Mouse (Mus musculus) neural tube, embryonic 14.5 days (tissue): ENCODE data around the gene Plekhm3. TPM values are rescaled to one million over a fixed set of nuclear protein-coding genes. Genes with fewer than 3 reads are reported as not detected.
"Not testable (repeated sequence)": the region's sequence is repeated elsewhere in the genome, so short reads cannot be mapped to it uniquely, and the experiment has no call there.

Source experiments
- ATAC-seq: fragments of 200-750 bp; cut with Nextera tagmentation; 2 replicates; pipeline ENCODE4 v1.8.0; 2017; ENCODE audit warnings: low read depth, mild to moderate bottlenecking, moderate TSS enrichment, moderate library complexity
- H3K27ac ChIP-seq: fragments of 300-500 bp; sonication (generic); 2 replicates; pipeline ENCODE4 v1.5.1; 2014; ENCODE audit warnings: low read depth, mild to moderate bottlenecking, control low read depth, low read length, moderate library complexity, mixed read lengths
- H3K27me3 ChIP-seq: fragments of 300-500 bp; sonication (generic); 2 replicates; pipeline ENCODE4 v1.6.1; 2014; ENCODE audit warnings: low read length; ENCODE audit not compliant: control insufficient read depth, insufficient read depth
- H3K36me3 ChIP-seq: fragments of 300-500 bp; sonication (generic); 2 replicates; pipeline ENCODE4 v1.6.1; 2014; ENCODE audit warnings: low read length, mixed read lengths; ENCODE audit not compliant: control insufficient read depth, insufficient read depth
- H3K4me1 ChIP-seq: fragments of 300-500 bp; sonication (generic); 2 replicates; pipeline ENCODE4 v1.6.1; 2014; ENCODE audit warnings: low read length; ENCODE audit not compliant: control insufficient read depth, insufficient read depth
- H3K4me2 ChIP-seq: fragments of 300-500 bp; sonication (generic); 2 replicates; pipeline ENCODE4 v1.6.1; 2014; ENCODE audit warnings: mild to moderate bottlenecking, low read depth, low read length, control low read depth
- H3K4me3 ChIP-seq: fragments of 300-500 bp; sonication (generic); 2 replicates; pipeline ENCODE4 v1.5.1; 2014; ENCODE audit warnings: low read depth, low read length, control low read depth, mixed read lengths
- H3K9ac ChIP-seq: fragments of 300-500 bp; sonication (generic); replicated peaks from 2 replicates; pipeline ENCODE4 v1.6.1; 2014; ENCODE audit warnings: low read depth, mild to moderate bottlenecking, control low read depth, low read length, mixed read lengths
- H3K9me3 ChIP-seq: fragments of 300-500 bp; sonication (generic); 2 replicates; pipeline ENCODE4 v1.6.1; 2016; ENCODE audit warnings: low read length; ENCODE audit not compliant: control insufficient read depth
- WGBS: fragments of 180-500 bp; shearing (Covaris S2); extraction: QIAGEN DNeasy Blood & Tissue Kit; methylation state at CpG from one replicate; pipeline ENCODE4 v1.1.7; 2014; 5-methylcytosine and 5-hydroxymethylcytosine counted together
- polyA plus RNA-seq: library from polyadenylated mRNA; unstranded; fragments of >200 nt; fragmentation: Nextera tagmentation; extraction: Ambion mirVana; gene quantifications from 2 replicates; pipeline ENCODE4 v1.2.1, GENCODE M21; 2014

Plekhm3 gene
- polyA plus RNA-seq, 1 experiment from 2014 or later: 13.9 TPM

- ATAC-seq: no peak
- H3K9ac ChIP-seq: no peak overlapping the region
- no peak overlapping the region for H3K27ac ChIP-seq
- no peak overlapping the region for H3K4me3 ChIP-seq
- 0 out of 2 replicates have a peak, but pooled peaks cover 7% of the 10 kb centered on the region for H3K4me1 ChIP-seq
- H3K9me3 ChIP-seq: no peaks in the 10 kb centered on the region
- H3K36me3 ChIP-seq: no peaks in the 10 kb centered on the region
- no peaks in the 10 kb centered on the region for H3K27me3 ChIP-seq
- H3K4me2 ChIP-seq: no peak overlapping the region
- WGBS: 78% methylated on average over 5 of the region's 5 CpGs
These were observed 14.1 kb upstream of the Plekhm3 start for GRCm38 (mm10) chr1:64970685-64971084.

- H3K4me2 ChIP-seq: peak overlapping the region; percentile 64
- peak; percentile 64 for ATAC-seq
- peak overlapping the region; percentile 78 for H3K27ac ChIP-seq
- WGBS: 58% methylated on average over 8 of the region's 8 CpGs
- no peaks in the 10 kb centered on the region for H3K36me3 ChIP-seq
- no peaks in the 10 kb centered on the region for H3K9me3 ChIP-seq
- H3K4me3 ChIP-seq: peak overlapping the region; percentile 72
- H3K27me3 ChIP-seq: no peaks in the 10 kb centered on the region
- no peaks in the 10 kb centered on the region for H3K4me1 ChIP-seq
- peak overlapping the region; percentile 81 for H3K9ac ChIP-seq
These were observed 431 bp upstream of the Plekhm3 start for GRCm38 (mm10) chr1:64957021-64957489.

- H3K9ac ChIP-seq, ATAC-seq, H3K4me3 ChIP-seq: not testable (repeated sequence)
These were observed 1.8 kb downstream of the Plekhm3 start for GRCm38 (mm10) chr1:64954786-64955185.

GRCm38 (mm10) chr1:64950271-64950670 lies 6.4 kb downstream of the Plekhm3 start:
- Histone ChIP-seq H3K9ac (no peak overlapping the region), H3K4me3 (no peak overlapping the region), H3K4me2 (no peak overlapping the region), H3K27me3 (no peaks in the 10 kb centered on the region), H3K36me3 (no peaks in the 10 kb centered on the region), H3K4me1 (no peaks in the 10 kb centered on the region), H3K27ac (no peak overlapping the region), H3K9me3 (no peaks in the 10 kb centered on the region)
- no peak for ATAC-seq
- WGBS: 97% methylated on average over 3 of the region's 3 CpGs

More at GRCm38 (mm10) chr1:64954786-64955185, 1.8 kb downstream of the Plekhm3 start:
- H3K9me3 ChIP-seq, H3K36me3 ChIP-seq, H3K4me2 ChIP-seq, H3K27me3 ChIP-seq, H3K4me1 ChIP-seq, H3K27ac ChIP-seq: not testable (repeated sequence)
- WGBS: 91% methylated on average over 7 of the region's 7 CpGs

- Histone ChIP-seq H3K27me3 (no peaks in the 10 kb centered on the region), H3K9ac (no peak overlapping the region), H3K36me3 (no peaks in the 10 kb centered on the region), H3K9me3 (no peaks in the 10 kb centered on the region), H3K4me1 (no peaks in the 10 kb centered on the region), H3K4me2 (no peak overlapping the region), H3K4me3 (no peak overlapping the region), H3K27ac (no peak overlapping the region)
- no peak for ATAC-seq
- WGBS: 90% methylated on average over 8 of the region's 8 CpGs
These were observed 7.2 kb downstream of the Plekhm3 start for GRCm38 (mm10) chr1:64949377-64949776.

- Histone ChIP-seq H3K27me3 (no peaks in the 10 kb centered on the region), H3K9me3 (no peaks in the 10 kb centered on the region), H3K9ac (no peak overlapping the region), H3K36me3 (no peaks in the 10 kb centered on the region), H3K27ac (no peak overlapping the region), H3K4me2 (no peak overlapping the region), H3K4me1 (no peaks in the 10 kb centered on the region), H3K4me3 (no peak overlapping the region)
- 46% methylated on average over 4 of the region's 4 CpGs for WGBS
- no peak for ATAC-seq
These were observed 10.5 kb downstream of the Plekhm3 start for GRCm38 (mm10) chr1:64946106-64946505.

- no peak overlapping the region for H3K4me2 ChIP-seq
- H3K27me3 ChIP-seq: no peaks in the 10 kb centered on the region
- no peaks in the 10 kb centered on the region for H3K4me1 ChIP-seq
- no peak overlapping the region for H3K4me3 ChIP-seq
- ATAC-seq: no peak
- H3K27ac ChIP-seq: no peak overlapping the region
- no peaks in the 10 kb centered on the region for H3K9me3 ChIP-seq
- WGBS: 63% methylated on average over 9 of the region's 9 CpGs
- H3K9ac ChIP-seq: no peak overlapping the region
- no peaks in the 10 kb centered on the region for H3K36me3 ChIP-seq
These were observed 11.3 kb downstream of the Plekhm3 start for GRCm38 (mm10) chr1:64945214-64945785.

- Histone ChIP-seq H3K27me3 (no peaks in the 10 kb centered on the region), H3K9me3 (no peaks in the 10 kb centered on the region), H3K4me1 (no peaks in the 10 kb centered on the region), H3K4me3 (no peak overlapping the region), H3K36me3 (no peaks in the 10 kb centered on the region), H3K9ac (no peak overlapping the region), H3K27ac (no peak overlapping the region), H3K4me2 (no peak overlapping the region)
- 88% methylated on average over 2 of the region's 2 CpGs for WGBS
- no peak for ATAC-seq
These were observed 11.9 kb downstream of the Plekhm3 start for GRCm38 (mm10) chr1:64944746-64945145.

GRCm38 (mm10) chr1:64942006-64942755 lies 14.4 kb downstream of the Plekhm3 start:
- 71% methylated on average over 4 of the region's 4 CpGs for WGBS
- Histone ChIP-seq H3K9me3 (no peaks in the 10 kb centered on the region), H3K4me1 (no peaks in the 10 kb centered on the region), H3K27ac (no peak overlapping the region), H3K4me3 (no peak overlapping the region), H3K36me3 (peaks cover 5% of the 10 kb centered on the region; the same call in 1 of the 2 replicates), H3K4me2 (no peak overlapping the region), H3K27me3 (no peaks in the 10 kb centered on the region), H3K9ac (no peak overlapping the region)
- no peak for ATAC-seq
